Mouse (Mus musculus): ENCODE measurements around the gene Irf4.

GRCm38 (mm10) chr13:30704246-30705095, 44.6 kb upstream of the Irf4 start:
- TF ChIP-seq CTCF (conservative IDR thresholded peaks at IDR 0.05; ENCODE audit: low read length) (no peak), NANOG (IDR thresholded peaks at IDR 0.05; ENCODE audit: borderline replicate concordance, low read length) (no peak), POU5F1 (IDR thresholded peaks at IDR 0.05; ENCODE audit: borderline replicate concordance, low read length) (no peak)
